Mouse (Mus musculus) ES-E14 (cell line): ENCODE data around the gene Arhgap9.

Experiments
- CHD2 ChIP-seq: IDR thresholded peaks from 2 replicates; pipeline ENCODE4 v1.6.1; 2014; ENCODE audit warnings: mild to moderate bottlenecking, low read depth, low read length, inconsistent platforms
- ZC3H11A ChIP-seq: IDR thresholded peaks from 2 replicates; pipeline ENCODE4 v1.6.1; 2012; ENCODE audit warnings: low read depth, mild to moderate bottlenecking, inconsistent platforms, low read length, borderline replicate concordance
- ZNF384 ChIP-seq: IDR thresholded peaks from 2 replicates; pipeline ENCODE4 v1.6.1; 2012; ENCODE audit warnings: low read depth, low read length, inconsistent platforms

DNA sequence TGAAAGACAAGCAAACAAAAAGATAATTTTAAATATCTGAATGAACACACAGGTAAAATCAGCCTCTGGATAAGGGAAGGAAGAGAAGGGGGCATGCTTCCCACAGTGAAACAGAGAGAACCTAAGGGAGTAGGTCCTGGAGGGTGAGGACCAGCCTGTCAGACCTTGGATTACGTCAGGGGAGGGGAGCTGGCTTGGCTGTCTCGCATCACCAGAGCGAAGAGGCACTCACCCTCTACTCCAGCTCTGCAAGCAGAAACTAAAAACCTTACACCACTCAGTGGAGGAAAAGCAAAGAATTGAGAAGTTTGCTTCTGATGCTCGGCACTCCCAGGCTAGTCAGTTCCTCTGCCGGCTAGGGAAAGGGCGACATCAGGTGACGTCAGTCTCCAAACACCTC, 1.8 kb upstream of the Arhgap9 start:
- TF ChIP-seq ZNF384 (no peak), CHD2 (no peak), ZC3H11A (no peak)
